Mouse (Mus musculus) layer of hippocampus, postnatal 10 days (tissue): ENCODE results near the gene Drd3. TPM values are rescaled to one million over a fixed set of nuclear protein-coding genes. Genes with fewer than 3 reads are reported as not detected.

ENCODE experiments used
- DNase-seq, 2 experiments: peaks; one replicate each; pipeline ENCODE4 v3.0.0; 2021; ENCODE audit warnings: low spot score in 2 of 2
- microRNA-seq, 2 experiments: library from miRNA; unstranded; fragments of <30 nt; microRNA quantifications; one replicate each; pipeline ENCODE4 v1.2.0; 2021
- total RNA-seq, 2 experiments: library from RNA; stranded (reverse); gene quantifications; 2 replicates each; pipeline ENCODE4 v1.2.3; 2021

Gene Drd3
- total RNA-seq, 2 experiments from 2014 or later: 0.41 to 0.54 TPM

DNA sequence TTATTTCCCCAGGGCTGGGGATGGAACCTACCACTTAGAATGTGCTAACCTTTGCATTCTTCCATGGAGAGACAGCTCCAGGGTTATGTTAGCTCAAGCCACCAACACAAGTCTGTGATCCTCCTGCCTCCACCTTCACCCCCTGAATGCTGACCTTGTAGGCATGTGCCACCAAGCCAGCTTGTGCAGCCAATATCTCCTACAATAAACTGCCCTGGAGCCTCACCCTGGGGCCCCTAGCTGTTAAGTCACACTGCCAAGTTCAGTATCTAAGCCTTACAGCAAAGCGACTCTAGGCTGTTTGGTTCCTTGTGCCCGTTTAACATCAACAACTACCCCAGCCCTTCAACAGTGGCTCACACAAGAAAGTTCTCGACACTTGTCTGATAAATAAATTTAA, 47.3 kb downstream of the Drd3 start:
- DNase-seq: no peak

DNA sequence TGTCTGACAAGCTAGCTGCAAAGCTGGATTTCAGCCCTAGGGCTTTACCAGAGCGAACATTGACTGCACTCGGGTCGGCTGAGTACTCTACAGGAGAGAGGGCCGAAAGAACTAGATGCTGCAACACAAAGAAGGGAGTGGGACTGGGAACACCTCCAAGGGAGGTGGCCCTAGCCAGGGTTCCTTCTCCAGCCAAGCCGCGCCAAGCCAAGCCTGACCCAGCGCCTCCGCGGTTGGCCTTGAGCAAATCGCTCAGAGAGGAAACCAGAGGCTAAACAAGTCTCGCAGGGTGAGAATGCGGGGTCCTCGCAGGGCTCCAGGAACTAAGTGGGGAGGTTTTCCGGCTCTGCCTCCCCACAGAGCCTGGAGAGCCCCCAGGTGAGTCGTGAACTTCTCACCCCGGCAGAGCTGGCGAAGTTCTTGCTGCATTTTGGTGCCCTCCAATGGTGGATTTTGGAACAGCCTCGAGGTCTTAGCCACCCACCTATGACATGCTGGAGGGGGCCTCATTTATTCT, 48.0 kb downstream of the Drd3 start:
- peak; percentile 86 to 89 for DNase-seq

DNA sequence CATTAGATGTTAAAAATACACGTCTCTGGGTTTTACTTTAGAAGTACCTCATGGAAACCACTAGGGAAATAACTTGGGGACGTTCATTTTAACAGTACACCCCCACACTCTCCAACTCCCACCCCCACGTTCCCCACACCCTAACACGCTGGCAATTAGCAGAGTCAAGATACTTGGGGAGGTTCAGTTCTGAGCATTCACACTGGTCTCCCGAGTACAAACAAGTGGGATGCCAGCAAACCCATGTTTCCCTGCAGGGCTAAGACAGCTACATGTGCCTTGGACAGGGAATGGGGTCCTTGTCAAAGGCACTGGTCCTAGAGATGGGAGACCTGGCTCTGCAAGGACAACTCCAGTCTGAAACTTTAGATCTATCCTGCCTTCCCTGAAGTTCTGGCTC, 48.6 kb downstream of the Drd3 start:
- no peak for DNase-seq

DNA sequence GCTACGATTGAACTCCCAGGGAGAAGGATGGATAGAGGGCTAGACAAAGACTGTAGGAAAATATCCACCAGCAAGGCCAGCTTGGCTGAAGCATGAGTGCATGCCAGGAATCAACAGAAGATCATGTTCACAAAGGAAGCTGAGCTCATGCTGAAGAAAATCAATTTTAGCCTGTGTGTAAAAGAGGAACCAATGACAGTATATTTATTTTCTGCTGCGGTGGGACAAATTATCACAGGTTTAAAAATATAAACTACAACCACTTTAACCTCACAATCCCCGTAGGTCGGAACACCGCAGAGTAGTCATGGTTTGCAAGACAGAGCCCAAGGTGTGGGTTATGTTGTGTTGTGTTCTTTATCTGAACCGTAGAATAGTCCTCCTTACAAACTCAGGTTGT, 50.5 kb downstream of the Drd3 start:
- no peak for DNase-seq

DNA sequence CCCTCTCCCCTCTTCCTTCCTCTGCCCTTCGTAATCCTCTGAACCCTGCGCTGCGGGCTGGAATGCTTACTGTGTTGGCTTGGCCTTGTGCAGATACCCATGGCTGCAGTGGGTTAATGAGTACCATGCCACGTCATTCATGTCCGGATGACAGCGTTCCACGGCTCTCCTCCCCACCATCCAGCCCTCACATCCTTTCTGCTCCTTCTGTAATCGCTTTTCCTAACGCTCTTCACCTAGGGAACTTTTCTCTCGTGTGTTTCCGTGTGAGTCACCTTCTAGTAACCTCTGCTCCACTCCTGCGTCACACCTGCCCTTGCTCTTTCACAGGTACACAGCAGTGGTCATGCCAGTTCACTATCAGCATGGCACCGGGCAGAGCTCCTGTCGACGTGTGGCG, 53.2 kb downstream of the Drd3 start:
- DNase-seq: no peak

DNA sequence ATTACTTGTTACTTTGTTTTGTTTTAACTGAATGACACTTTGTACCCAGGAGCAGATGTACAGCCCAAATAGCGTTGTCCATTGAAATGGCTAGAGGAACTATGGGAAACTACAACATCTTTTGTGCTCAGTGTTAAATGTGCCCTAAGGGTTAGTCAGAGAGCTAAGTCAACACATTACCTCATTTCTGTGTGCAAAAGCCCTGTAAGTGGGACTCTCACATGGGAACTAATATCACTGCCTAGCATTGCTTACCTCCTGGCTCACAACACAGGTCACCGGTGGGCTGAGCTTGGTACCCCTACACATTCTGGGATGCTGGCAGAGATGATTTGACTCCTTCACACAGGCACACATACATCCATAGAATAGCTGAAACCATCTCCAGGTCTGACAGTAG, 55.6 kb downstream of the Drd3 start:
- DNase-seq: no peak

DNA sequence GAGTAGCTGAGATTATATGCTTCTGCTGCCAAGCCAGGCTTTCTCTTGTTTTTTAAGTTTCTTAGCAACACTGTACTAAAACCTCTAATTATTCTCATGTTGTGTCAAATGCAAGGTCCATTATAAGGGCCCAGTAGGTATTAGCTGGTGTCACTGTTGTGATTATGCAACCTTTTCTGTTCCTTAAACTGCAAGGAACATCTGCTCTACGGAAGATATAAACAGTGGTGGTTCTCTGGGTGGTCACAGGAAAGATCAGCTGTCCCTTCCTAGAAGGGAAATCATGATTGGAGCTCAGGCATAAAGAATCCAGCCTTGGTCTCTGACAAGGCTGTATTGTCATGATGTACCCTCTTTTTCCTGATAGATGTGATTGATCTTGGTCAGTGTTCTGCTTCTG, 57.6 kb downstream of the Drd3 start:
- no peak for DNase-seq

DNA sequence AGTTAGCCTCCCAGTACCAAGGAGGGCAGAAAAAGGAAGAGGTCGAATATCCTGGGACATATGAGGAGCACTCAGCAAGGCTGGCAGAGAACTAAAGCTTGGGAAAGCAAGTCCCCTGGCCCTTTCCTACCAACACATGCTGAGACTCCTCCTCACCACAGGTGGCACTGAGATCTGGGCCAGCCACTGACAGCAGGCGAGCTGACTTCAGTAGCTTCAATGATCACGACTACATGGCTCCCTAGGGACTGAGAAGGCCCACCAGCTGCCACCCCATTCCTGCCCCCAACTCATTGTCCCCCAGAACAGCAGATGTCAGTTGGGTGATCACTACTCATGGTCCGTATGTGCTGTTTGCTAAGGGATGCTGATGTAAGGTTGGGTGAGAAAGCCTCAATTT, 60.8 kb downstream of the Drd3 start:
- peak; percentile 42 to 53 for DNase-seq

DNA sequence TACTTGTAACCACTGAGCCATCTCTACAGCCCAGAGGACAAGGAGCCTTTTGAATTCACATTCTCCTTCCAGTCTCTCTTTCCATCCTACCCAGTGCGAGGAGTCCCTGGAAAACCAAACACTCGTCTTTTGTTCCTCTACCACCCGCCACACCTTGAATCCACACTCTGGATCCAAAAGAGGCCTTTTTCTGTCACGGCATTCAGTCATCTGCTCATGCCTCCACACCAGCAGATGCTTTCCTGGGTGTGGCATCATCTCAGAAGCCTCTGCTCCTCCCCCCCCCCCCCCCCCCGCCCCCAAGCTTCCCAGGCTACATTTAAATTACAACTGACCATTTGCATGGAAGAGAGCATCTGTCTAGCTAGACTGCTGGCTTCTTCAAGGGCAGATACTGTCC, 62.5 kb downstream of the Drd3 start:
- DNase-seq: no peak

DNA sequence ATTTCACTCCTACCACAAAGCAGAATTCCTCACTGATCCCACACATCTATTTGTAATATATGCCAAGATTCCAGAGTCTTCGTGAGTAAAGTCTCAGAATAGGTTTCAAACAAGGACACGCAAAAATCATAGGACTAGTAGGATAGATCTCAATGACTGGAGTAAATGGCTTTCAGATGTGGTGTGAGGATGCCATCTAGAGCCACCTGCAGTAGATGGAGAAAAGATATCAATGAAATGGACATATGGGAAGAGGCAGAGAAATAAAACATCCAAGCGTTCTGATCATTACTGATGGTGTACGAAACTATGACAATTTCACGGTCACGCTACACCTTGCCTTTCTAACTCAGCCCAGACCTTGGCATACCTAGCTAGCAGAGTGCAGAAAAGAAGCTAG, 64.6 kb downstream of the Drd3 start:
- no peak for DNase-seq

DNA sequence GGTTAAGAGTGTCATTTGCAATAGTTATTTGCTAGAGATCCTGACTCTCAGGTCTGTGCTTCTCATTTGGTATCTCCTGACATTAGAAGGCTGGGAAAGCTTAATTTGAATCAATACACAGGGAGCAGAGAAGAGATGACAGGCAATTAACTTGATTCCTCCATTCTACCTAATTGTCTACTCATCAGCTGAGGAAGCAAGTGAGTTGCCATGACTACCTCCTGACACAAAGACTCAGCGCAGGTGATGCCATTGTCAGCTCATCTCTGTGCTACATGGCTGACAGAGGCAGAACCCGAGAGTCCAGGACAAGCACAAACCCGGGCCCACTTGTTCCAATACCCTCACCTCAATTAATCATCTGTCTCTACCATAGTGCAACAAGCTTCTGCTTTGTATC, 73.7 kb downstream of the Drd3 start:
- no peak for DNase-seq

DNA sequence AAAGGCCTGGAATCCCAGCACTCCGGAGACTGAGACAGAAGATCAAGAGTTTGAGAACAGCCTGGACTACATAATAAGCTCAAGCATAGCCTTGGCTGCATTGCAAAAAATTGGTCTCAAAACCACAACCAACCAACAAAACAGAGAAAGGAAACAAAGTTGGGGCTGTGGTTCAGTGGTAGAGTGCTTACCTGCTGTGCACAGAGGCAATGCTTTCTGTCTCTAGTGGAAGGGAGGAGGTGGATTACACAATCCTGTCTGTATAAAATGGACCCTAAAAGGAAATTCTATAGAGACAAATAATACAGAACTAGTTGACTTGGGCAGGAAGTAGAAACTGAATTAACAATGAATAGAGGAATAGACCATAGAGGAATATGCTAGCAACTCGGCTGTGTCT, 78.1 kb downstream of the Drd3 start:
- DNase-seq: no peak

DNA sequence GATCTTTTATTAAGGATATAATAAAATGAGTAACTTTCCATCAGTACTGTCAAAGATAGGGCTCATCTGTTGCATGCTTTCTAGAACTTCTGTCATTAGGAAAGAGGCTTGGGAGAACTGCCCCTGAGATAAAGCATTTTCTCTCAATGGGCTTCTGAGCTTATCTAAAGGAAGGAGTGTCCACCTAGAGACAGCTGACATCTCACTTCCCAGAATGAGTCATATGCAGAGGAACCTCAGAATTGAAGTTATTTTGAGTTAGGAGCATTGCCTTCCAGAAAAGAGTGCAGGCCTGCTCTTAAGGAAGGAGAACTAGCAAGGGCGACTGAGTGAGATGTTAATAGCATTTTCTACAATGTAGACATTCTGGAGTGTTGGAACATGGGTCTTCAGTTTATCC, 87.4 kb downstream of the Drd3 start:
- no peak for DNase-seq

DNA sequence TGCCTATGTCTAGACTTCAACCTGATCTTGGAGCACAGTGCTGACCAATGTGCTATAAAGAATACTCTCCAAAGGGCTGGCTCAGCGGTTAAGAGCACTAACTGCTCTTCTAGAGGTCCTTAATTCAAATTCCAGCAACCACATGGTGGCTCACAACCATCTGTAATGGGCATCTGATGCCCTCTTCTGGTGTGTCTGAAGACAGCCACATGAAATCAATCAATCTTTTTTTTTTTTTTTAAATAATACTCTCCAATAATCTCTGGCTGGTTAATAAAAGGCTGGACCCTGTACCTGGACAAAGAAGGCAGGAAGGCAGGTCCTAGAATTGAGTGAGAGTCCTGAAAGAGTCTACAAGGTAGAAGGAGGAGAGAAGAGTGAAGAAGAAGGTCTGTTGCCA, 96.0 kb downstream of the Drd3 start:
- no peak for DNase-seq

DNA sequence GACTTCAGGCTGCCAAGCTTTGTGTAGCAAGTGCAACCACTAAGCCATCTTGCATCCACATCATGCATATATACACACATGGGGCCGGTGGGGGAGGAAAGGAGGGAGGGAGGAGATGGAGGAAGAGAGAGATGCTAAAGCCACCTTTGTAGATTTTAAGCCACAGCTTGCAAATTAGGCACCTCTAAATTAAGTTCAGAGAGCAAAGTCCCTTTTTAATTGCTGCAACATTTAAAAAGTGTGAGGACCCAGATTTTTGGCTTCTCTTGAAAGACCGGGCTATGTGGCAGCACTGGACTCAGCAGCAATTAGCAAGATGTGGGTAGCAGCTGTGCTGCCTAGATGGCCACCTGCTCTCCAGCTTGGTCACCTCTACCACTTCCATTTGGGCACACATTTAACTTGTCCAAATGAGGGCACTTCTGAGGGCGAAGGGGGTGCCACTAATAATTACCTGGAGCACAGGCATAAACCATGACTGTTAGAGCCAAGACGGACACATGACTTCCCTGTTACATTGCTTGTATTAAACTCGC, 105.2 kb downstream of the Drd3 start:
- DNase-seq: peak in 1 of 2 experiments; percentile 39

DNA sequence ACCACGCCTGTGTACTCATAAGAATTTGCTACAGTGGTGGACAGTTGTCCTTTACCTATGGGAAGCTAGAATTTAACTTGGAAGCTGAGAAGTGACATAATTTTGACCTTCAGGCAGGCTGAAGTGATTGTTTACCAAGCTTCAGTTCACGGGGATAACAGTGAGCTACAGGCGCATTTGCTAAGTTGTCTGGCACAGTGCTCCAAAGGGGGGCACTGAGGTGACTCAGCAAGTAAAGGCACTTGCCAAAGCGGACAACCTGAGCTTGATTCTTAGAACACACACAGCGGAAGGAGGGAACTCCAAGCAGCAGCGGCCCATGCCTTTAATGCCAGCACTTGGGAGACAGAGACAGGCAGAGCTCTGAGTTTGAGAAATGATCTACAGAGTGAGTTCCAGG, 106.8 kb downstream of the Drd3 start:
- no peak for DNase-seq

DNA sequence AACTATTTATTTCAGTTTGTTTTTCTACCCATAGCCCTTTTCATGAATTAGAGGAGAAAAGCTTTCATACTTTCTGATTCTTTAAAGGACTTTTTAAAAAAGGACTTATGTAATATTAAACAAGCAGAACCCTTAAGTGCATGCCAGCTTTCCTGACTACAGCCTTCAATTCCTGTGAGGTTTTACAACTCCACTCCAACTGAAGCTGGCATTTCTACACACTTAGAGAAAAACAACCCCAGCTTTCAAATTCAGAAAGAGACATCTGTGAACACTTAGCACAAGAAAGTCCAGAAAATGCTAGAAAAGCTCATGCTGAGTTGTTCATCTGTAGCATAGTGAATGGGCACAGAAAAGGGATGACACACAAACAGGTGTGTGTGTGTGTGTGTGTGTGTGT, 116.0 kb downstream of the Drd3 start:
- DNase-seq: no peak

DNA sequence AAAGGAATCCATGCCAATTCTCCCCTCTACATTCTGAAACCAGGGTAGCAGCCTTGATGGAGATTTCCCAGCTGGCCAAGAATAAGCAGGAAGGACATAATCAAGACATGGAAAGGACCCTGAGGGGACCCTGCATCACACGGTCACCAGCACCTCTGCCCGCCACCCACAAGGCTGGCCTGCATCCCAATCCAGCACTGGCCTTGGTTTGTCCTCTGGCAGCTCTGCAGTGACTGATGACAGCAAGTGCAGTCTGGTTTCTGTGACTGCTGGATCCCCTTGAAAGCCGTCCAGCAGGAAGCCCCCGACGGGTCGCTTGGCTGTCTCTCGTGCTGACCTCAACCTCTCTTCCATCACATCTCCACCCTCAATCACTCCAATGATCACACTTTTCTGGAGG, 117.6 kb downstream of the Drd3 start:
- DNase-seq: no peak

Small RNA genes within 50 kb of the gene (microRNA-seq; reads per million reads assigned to microRNA genes)
- gene Gm25996: 0 reads per million in 2 experiments

Other genes with a start within 250 kb of the Drd3 start
- not detected for gene Tigit, start 89.9 kb upstream of the Drd3 start, total RNA-seq
- gene Ccdc191, start 135.8 kb downstream of the Drd3 start, total RNA-seq: 1 to 10 TPM; 5.2 to 9.2 TPM
- gene Qtrt2, start 172.8 kb downstream of the Drd3 start, total RNA-seq: 10 to 100 TPM; 35.0 to 38.1 TPM
- 10 to 100 TPM; 45.4 to 50.5 TPM for gene Zdhhc23, start 225.8 kb downstream of the Drd3 start, total RNA-seq